Mouse (Mus musculus): ENCODE data around the gene Camk2b.

The Camk2b gene

DNA sequence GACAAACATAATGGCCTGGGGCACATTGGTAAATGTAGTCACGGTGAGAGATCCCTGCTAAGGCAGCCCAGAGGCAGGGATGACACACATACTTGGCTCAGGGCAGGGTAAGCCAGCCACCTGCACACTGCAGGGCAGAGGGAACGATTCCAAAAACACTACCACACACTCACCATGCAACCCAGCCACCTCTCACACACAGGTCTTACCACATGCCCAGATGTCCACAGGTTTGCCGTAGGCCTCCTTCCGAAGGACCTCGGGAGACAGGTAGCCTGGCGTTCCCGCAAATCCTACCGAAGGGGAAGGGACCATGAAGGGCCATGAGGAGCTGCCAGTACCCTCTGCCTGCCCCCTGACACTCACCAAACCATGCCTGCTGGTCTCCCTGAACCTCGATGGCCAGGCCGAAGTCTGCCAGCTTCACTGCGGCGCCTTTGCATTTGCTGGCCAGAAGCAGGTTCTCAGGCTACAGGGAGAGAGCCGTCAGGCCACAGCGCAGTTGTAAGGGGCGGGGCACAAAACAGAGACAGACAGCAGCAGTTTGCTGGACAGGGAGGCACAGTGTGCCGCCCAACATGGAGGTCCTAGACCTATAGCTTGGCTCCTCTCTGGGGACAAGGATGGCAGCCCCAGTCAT, 76.1 kb downstream of the Camk2b start:
- in situ Hi-C loops (cut with MboI, MseI) = loop anchor here (5.0 kb wide), 1 partner anchor 37 kb away; no protein-coding TSS in a partner anchor

DNA sequence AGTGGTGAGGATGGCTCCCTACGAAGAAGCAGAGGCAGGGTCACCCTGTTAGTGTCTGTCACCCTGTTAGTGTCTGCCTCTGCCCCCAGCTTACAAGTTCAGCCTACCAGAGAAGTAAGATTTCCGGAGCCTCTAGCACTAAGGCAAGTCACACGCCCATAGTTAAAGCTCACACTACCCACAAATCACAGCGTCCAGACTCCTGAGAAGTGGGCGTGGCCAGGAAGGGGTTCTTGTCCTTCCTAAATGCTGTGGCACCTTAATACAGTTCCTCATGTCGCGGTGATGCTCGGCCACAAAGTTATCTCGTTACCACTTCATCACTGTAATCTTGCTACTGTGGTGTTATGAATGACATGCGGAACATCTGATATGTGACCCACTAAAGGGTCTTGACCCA, 78.0 kb downstream of the Camk2b start:
- in situ Hi-C loops (cut with MboI, MseI) = loop anchor here (5.0 kb wide), 1 partner anchor 39 kb away; no protein-coding TSS in a partner anchor

DNA sequence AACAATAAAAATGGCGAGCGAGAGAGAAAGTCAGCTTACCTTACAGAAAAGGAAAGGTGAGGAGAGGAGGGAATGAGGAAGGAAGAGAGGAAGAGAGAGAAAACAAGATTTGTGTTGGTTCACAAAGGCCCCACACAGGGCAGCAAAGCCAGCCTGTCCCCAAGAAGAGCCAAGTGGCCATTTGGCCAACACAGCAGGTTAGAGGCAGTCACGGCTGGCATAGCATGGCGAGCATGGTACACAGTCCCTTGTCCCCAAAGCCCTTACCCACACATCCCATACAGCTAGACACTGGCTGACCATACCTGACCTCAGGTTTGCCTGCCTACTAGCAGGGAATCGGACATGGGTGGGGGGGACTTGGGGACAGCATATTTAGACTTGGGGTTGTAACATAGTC, 82.5 kb downstream of the Camk2b start:
- in situ Hi-C loops (cut with MboI, MseI) = loop anchor here (5.0 kb wide), 1 partner anchor 61 kb away; no protein-coding TSS in a partner anchor

DNA sequence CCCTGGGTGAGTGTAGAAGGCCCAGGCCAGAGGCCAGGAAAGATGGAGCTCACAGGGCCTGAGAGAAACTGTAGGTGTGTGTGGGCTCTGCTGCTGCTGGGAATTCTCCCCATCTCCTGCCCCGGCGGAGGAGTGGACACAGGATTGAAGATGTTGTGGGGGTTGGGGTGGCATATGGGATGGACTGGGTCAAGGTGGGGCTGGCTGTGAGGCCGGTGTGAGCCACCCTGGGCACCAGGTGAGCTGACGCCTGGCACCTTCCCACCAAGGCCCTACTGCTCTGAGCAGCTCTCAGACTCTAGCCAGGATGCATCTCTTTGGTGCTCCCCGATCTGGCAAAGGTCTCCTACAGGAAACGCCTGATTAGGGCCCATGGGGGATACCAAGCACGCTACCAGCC, 84.8 kb downstream of the Camk2b start:
- in situ Hi-C loops (cut with MboI, MseI) = loop anchor here (5.0 kb wide), 1 partner anchor 59 kb away; no protein-coding TSS in a partner anchor

DNA sequence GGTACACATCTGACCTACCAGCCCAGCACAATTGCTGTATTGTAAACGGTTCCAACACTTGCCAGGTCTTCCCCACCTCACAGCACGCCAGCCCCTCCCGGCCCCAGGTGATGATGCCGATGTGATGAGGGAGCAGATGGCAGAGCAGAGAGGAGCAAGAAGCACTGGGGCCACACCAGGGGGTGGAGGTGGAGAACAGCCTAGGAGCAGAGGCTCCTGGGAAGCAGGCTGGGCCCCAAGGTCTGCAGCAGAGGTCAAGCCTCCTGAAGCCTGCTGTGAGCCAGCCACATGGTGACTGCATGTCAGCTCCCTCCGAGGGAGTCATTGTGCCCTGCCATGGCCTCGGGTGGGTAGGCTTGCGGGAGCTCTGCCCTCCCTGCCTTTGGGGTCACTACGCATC, 85.6 kb downstream of the Camk2b start:
- in situ Hi-C loops (cut with MboI, MseI) = loop anchor here (5.0 kb wide), 1 partner anchor 58 kb away; no protein-coding TSS in a partner anchor

DNA sequence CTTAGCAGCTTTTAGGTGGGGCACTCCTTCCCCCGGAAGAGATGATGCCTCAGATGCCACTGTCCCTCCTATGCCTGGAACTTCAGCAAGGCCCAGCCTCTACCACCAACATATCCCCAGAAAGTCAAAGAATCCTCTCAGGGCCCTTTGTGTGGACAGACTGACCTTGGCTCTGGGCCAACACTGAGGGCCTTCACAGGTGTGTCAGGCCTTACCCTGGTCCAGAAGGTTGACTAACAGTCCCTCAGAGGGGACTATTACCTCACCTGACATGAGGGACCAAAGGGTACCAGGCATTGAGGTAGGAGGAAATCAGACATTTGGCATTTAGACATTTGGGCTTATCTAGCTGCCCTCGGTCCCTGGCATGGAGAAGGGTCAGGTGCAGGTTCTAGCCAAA, 86.1 kb downstream of the Camk2b start:
- in situ Hi-C loops (cut with MboI, MseI) = loop anchor here (5.0 kb wide), 1 partner anchor 58 kb away; no protein-coding TSS in a partner anchor

DNA sequence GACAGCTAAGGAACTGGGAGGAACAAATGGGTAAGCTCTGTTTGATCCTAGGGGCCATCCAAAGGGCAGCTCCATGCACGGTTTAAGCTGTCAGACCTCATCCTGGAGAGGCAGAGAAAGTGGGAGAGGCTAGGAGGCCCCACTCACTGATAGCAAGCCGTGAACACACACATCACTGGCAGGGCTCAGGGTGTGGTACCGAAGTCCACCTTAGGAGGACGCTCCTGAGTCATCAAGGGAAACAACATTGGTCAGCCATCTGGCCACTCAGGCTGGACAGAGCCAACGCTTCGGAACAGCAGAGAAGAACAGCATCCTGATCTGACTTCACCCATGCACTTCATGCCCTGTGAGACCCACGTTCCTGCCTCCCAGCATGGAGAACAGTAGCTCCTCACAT, 87.1 kb downstream of the Camk2b start:
- in situ Hi-C loops (cut with MboI, MseI) = no loop called here

DNA sequence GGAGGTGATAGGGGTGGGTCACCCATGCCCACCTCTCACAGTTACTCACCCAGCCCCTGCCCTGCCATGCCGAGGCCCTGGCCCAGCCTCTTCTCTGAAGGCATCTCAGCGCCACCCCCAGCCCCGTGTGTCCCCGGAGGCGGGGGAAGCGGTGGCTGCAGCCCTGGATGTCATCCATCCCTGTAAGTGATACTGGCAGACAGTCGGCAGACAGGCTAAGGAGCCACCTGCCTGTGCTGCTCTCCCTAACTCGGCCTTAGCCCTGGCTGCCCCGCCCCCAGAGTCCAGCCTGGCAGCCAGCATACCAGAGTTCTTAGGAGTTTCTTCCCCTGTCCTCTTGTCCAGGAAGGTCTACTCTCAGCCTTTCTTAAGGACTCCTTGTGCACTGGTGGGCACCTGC, 90.1 kb downstream of the Camk2b start:
- in situ Hi-C loops (cut with MboI, MseI) = no loop called here

DNA sequence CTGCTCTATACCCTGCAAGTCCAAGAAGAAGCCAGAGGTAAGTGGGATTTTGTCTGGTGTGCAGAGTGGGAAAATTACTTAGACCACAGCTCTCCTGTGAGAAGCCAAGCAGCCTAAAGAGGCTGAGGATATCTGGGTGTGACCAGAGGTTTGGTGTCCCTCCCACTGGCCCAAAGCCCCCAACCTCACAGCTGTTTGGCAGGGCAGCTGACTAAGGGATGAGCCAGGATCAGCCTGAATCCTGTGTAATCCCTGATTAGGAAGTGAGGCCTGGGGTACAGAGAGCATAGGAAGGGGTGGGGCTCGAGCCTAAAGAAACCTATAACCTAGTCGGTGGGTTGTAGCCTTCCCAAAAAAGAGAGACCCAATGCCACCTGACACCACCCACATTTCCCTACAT, 91.1 kb downstream of the Camk2b start:
- in situ Hi-C loops (cut with MboI, MseI) = no loop called here

DNA sequence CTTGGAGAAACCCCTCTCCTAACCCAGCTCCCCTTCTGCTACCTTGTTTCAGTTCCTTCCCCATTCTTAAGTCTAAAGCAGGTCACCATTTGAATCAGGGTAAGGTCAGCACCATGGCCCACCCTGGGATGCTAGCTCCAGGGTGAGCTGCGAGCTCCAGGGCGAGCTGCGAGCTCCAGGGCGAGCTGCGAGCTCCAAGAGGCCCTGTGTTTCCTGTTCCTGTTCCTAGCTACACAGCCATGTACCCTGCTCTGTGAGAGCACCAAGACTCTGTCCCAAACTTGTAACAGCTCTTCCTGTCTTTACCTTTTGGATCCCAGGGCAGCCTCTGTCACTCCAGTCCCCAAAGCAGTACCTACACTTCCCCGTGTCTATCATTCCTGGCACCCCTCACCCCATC, 92.1 kb downstream of the Camk2b start:
- in situ Hi-C loops (cut with MboI, MseI) = no loop called here

DNA sequence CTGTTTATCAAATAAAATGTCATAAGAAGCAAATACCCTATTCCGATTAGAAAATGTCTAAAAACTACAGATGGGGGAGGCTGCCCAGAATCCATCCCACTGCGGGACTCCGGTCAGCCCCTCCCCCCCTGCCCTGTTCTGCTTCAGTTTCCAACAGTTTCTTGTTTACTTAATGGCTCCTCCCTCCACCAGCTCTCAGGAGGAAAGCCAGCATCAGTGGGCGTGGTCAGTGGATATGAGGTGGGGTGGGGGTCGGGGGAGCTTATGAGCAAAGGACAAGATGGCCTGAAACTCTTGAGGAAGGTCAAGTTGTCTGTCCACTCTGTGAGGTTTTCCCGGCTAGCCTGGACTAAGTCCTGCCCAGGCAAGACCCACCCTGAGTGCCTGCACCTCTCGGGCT, 93.0 kb downstream of the Camk2b start:
- in situ Hi-C loops (cut with MboI, MseI) = no loop called here

DNA sequence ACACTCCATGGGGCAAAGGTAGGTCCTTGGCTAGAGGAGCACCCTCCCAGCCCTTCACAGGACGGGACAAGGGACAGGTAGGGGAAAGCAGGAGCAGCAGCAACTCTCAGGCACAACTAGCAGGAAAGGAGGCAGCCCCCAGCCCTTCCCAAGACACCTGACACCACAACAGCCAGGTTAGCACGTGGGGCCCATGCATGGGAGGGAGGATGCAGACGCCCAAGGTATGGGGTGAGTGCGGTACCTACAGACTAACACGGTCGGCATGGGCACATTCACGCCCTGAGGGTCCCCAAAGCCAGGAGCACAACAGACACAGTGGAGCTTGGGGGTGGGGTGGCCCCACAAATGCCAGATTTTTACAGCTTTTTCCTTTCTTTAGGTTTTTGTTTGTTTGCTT, 95.0 kb downstream of the Camk2b start:
- in situ Hi-C loops (cut with MboI, MseI) = no loop called here

DNA sequence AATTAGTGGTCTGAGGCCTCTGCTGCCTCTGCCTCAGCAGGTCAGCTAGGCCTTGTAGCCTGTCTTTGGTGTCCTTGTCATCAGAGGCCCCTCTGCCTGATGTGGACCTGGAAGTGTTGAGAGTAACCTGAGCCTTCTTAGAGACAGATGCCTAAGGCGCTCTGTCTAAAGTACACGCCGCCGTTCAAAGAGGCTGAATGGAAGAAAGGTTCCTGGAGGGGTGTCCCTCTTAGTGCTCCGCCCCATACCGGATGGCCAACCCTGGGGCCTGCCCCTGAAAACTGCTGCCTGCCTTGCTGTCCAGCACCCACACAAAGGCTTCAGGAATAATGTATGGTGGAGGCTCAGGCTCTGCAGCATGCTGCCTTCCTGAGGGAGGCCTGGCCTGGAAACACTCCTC, 97.9 kb downstream of the Camk2b start:
- in situ Hi-C loops (cut with MboI, MseI) = no loop called here

DNA sequence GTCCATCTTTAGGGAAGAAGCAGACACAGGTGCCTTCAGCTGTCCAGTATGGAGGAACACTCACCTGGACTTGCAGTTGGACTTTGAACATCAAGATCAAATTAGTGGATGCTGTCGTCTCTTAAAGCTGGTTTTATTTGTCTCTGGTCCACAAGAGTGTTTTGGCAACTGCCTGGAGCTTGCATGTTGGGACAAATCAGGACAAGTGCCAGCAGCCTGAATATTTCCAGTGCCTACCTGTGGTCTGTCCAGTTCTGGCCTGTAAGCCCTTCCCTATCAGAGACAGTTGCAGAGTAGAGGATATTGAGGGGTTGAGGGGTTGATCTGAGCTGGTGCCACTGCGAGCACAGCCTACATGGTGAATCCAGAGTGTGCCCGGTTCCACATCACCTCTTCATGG, 99.4 kb downstream of the Camk2b start:
- in situ Hi-C loops (cut with MboI, MseI) = no loop called here

DNA sequence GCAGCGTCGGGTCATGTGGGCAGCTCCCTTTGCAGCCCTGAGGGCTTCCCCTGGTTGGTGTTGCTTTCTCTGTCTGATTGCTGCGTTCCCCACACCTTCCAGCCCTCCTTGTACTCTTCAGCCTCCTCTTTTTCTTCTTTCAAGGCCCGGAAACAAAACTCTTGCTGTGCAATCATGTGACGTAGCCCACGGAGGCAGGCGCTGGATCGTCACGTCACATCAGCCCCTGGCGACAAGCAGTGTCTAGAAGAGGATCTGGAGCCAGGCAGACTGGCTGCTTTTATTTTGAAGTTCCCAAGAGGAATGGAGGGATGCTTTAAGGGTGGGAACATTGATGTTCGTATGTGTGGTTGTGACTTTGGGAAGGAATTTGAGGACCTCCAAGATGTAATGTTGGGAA, 100.3 kb downstream of the Camk2b start:
- in situ Hi-C loops (cut with MboI, MseI) = no loop called here

DNA sequence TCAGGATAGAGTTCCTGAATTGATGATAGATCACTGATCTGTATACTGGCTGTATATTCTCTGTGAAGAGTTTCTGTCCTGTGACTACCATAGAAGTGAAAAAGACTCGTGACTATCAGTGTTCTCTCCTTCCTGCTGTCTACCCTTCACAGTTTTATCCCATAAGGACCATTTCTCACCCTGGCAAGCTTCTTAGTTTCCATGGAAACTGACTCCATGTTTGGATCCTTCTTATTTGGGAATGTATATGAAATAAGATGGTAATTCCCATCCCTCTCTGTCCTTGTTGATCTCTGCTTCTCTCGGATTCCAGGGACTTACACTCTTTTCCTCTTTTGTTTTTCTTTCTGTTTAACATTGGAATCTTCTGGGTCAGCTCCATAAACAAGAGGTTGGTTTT, 106.1 kb downstream of the Camk2b start:
- in situ Hi-C loops (cut with MboI, MseI) = no loop called here

DNA sequence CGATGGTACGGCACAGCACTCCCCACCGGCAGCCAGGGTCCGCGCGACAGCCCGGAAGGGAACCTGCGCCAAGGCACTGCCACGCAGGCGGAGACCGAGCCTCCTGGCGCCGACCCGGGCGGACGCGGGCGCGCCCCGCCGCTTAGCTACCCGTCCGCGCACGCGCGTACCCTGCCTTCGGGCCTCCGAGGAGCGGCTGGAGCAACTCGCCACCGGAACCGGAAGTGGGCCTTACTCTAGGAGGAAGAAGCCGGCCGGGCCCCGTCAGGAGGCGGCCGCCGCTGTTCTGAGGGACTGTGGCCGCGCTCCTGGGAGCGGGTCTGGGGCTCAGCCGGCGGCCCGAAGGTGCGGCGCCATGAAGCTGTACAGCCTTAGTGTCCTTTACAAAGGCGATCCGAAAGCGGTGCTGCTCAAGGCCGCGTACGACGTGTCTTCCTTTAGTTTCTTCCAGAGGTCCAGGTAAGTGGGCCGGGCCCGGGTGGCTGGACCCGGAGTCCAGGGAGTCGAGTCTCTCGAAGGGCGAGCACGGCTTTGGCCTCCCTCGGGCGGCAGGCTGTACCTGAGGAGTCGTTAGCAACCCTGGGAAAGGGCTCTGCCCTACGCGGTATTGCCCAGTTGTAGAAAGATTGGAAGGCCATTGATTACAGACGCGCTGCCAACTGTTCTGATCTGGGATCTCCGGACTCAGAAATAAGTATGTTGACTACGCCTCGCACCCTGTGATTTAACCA, 110.5 kb downstream of the Camk2b start, which contains the start of gene Ykt6:
TSS of gene Ykt6 (plus strand) at position 148 of the 731 bp plus-strand sequence.
- in situ Hi-C loops (cut with MboI, MseI) = no loop called here

DNA sequence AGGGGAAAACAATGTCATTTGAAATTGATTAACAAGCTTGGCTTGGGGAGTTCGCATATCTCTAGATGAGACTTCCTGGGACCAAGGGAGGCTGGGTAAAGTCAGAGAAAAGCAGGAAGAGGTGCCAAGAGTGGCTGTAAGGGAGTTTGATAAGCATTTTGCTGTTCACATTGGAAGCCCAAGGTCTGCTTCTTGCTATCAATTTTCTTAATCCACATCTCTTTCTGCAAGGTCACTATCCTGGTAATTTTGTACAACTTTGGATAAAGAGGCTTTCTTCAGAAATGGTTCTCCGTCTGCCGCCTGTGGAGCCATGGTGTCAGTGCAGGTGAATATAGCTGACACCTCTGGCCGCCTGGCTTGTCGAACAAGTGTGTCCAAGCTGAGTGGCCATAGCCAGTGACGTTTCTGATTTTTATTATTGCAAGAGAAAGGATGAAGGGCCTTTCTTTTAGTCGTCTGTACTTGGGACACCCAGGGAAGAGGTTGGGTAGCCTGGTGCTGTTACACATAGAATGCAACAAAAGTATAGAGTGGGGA, 111.1 kb downstream of the Camk2b start:
- in situ Hi-C loops (cut with MboI, MseI) = no loop called here

DNA sequence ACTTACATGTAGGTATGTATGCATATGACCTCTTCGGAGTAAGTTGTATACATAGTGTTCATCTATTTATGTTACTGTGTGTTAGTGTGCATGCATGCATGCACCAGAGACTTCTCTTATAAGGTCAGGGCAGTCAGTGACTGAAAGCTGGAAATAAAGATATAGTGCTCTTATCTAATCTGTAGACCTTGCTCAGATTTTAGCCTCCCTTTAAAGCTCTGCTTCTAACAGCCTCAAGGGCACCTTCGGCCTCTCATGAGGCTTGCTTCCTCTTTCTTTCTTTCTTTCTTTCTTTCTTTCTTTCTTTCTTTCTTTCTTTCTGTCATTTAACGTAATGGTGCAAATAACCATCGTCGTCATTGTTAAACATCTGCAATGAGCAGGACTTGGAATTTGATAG, 111.7 kb downstream of the Camk2b start:
- in situ Hi-C loops (cut with MboI, MseI) = no loop called here

DNA sequence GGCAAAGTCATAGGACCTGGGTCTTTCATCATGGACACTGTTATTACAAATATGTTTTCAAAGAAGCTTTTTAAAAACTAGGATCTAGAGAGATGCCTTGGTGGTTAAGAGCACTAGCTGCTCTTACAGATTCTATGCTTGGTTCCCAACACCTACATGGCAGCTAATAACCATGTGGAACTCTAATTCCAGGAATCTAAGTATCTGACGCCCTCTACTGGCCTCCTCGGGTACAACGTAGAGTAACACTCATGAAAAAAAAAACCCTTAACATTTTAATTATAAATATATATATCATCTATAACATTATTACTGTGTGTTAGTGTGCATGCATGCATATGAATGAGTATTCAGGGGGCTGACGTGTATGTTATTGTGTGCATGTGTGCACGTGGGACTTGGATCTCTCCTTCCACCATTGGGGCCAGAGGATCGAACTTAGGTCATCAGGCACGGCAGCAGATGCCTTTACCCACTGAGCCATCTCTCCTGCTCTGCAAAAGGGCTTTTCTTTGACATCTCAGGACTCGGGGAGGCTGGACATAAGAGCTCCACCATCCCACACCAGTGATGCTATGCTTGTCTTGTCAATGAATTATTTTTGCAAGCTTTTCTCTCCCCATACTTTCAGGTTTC, 112.9 kb downstream of the Camk2b start:
- in situ Hi-C loops (cut with MboI, MseI) = no loop called here

DNA sequence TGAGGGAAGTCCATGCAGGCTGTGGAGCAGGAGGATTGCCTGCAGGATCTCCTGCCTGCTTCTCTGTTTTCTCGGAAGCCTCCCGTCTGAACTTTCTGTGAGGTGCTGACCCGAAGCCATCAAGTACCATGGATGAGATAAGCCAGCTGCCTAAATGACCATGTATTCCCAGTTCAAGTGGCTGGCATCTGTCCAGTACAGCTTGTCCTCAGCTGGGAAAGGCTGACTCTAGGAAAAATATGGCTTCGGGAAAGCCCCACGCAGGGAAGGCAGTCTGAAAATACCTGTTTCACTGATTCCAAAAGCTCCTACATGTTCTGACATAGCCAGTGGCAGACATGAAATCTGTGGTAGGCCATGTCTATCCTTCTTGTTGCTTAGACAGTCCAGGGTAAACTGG, 113.7 kb downstream of the Camk2b start:
- in situ Hi-C loops (cut with MboI, MseI) = no loop called here

DNA sequence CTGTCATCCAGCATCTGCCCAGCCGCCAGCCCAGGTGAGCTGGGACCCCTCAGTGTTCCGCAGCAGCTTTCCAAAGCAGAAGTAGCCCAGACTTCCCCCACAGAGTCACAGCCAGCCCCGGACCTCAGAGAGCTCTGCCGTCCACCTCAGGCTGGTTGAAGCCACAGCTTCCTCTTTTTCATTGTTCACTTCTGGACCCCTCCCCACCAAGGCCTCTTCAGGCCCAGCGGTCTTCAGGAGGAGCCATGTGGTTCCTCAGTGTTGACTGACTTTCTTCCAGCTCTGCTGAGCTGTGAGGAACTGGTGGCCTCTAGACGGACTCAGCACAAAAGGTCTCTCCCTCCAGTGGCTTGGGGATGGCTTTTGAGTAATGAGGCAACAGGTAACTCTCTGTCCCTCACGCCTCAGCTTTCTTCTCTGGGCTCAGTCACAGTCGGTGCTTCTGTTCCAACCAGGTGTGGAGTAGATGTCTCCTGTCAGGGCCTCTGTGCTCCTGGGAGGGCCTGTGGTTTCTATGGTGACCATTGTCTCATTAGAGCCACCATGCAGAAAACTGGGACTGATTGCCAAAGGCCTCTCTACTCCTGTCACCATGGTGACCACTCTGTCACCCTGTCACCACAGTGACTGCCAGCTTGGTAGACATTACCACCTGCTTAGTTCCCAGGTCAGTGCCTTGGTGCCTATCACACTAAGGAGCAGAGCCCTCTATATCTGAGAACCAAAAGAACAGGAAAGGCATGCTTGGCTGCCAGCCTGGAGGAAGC, 116.4 kb downstream of the Camk2b start, which contains the start of gene Gck:
TSS of gene Gck (minus strand) at position 496 of the 767 bp plus-strand sequence.
- in situ Hi-C loops (cut with MboI, MseI) = no loop called here

All from T-helper 1 cell (primary cell).